Mouse (Mus musculus) heart, embryonic 16.5 days (tissue): ENCODE data around the gene Sel1l3. TPM values are rescaled to one million over a fixed set of nuclear protein-coding genes. Genes with fewer than 3 reads are reported as not detected.

ENCODE experiments used
- ATAC-seq: fragments of 200-750 bp; cut with Nextera tagmentation; replicated peaks from 2 replicates; pipeline ENCODE4 v1.8.0; 2017; ENCODE audit warnings: moderate number of reproducible peaks; ENCODE audit not compliant: insufficient read depth, low FRiP score; ENCODE audit errors: extremely low read depth
- H3K27ac ChIP-seq: fragments of 300-500 bp; sonication (generic); 2 replicates; pipeline ENCODE4 v1.5.1; 2014; ENCODE audit warnings: mild to moderate bottlenecking, low read length, control low read depth, moderate library complexity
- H3K27me3 ChIP-seq: fragments of 300-500 bp; sonication (generic); 2 replicates; pipeline ENCODE4 v1.6.1; 2014; ENCODE audit warnings: low read length, mixed read lengths; ENCODE audit not compliant: control insufficient read depth, insufficient read depth
- H3K36me3 ChIP-seq: fragments of 300-500 bp; sonication (generic); 2 replicates; pipeline ENCODE4 v1.6.1; 2014; ENCODE audit not compliant: control insufficient read depth, insufficient read depth
- H3K4me1 ChIP-seq: fragments of 300-500 bp; sonication (generic); 2 replicates; pipeline ENCODE4 v1.6.1; 2014; ENCODE audit warnings: low read length, mixed read lengths; ENCODE audit not compliant: control insufficient read depth, insufficient read depth
- H3K4me2 ChIP-seq: fragments of 300-500 bp; sonication (generic); 2 replicates; pipeline ENCODE4 v1.6.1; 2014; ENCODE audit warnings: low read depth, mild to moderate bottlenecking, control low read depth, low read length
- H3K4me3 ChIP-seq: fragments of 300-500 bp; sonication (generic); 2 replicates; pipeline ENCODE4 v1.5.1; 2014; ENCODE audit warnings: mild to moderate bottlenecking, control low read depth, low read length
- H3K9ac ChIP-seq: fragments of 300-500 bp; sonication (generic); 2 replicates; pipeline ENCODE4 v1.6.1; 2014; ENCODE audit warnings: low read length, control low read depth
- H3K9me3 ChIP-seq: fragments of 300-500 bp; sonication (generic); replicated peaks from 2 replicates; pipeline ENCODE4 v1.6.1; 2016; ENCODE audit warnings: low read length; ENCODE audit not compliant: control insufficient read depth
- WGBS: fragments of 180-500 bp; shearing (Covaris S2); extraction: QIAGEN DNeasy Blood & Tissue Kit; methylation state at CpG from one replicate; pipeline ENCODE4 v1.1.7; 2014; 5-methylcytosine and 5-hydroxymethylcytosine counted together
- polyA plus RNA-seq: library from polyadenylated mRNA; unstranded; fragments of >200 nt; fragmentation: Nextera tagmentation; extraction: Ambion mirVana; gene quantifications from 2 replicates; pipeline ENCODE4 v1.2.1, GENCODE M21; 2015

The Sel1l3 gene
- polyA plus RNA-seq, 1 experiment from 2014 or later, result 0.91 TPM

DNA sequence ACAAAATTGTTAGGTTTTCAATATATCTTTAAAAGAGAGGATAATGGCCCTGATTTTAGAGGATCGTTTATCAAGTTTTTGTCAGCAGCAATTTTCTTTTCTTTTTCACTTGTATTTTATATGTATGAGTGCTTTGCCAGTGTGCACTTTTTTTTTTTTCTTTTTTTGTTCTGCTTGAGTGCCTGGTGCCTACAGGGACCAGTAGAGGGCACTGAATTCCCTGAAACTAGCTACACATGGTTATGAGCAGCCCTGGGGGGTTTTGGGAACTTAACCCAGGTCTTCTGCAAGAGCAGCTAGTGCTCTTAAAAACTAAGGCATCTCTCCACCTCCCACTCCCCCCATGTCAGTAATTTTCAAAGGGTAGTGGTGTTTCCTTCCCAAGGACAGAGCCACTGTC lies 105.1 kb downstream of the Sel1l3 start:
- ATAC-seq, result no peak

GRCm38 (mm10) chr5:53108026-53108425 lies 105.7 kb downstream of the Sel1l3 start:
- no peaks in the 10 kb centered on the region for H3K27me3 ChIP-seq
- no peak overlapping the region for H3K9ac ChIP-seq
- H3K27ac ChIP-seq, result no peak overlapping the region
- no peaks in the 10 kb centered on the region for H3K4me1 ChIP-seq
- 68% methylated on average over 9 of the region's 9 CpGs for WGBS
- peaks cover 1% of the 10 kb centered on the region for H3K9me3 ChIP-seq
- no peaks in the 10 kb centered on the region for H3K36me3 ChIP-seq
- no peak for ATAC-seq
- H3K4me3 ChIP-seq, result no peak overlapping the region
- H3K4me2 ChIP-seq, result no peak overlapping the region

More for the DNA sequence above, 105.1 kb downstream of the Sel1l3 start:
- Histone ChIP-seq H3K4me3 (no peak overlapping the region), H3K27ac (no peak overlapping the region), H3K4me1 (no peaks in the 10 kb centered on the region), H3K27me3 (no peaks in the 10 kb centered on the region), H3K9me3 (peaks cover 4% of the 10 kb centered on the region), H3K36me3 (no peaks in the 10 kb centered on the region), H3K4me2 (no peak overlapping the region), H3K9ac (no peak overlapping the region)
- 76% methylated on average over 1 of the region's 1 CpGs for WGBS

- ATAC-seq, result no peak
- Histone ChIP-seq H3K4me1 (no peaks in the 10 kb centered on the region), H3K27me3 (no peaks in the 10 kb centered on the region), H3K4me3 (no peak overlapping the region), H3K27ac (no peak overlapping the region), H3K36me3 (no peaks in the 10 kb centered on the region), H3K9me3 (no peaks in the 10 kb centered on the region), H3K9ac (no peak overlapping the region), H3K4me2 (no peak overlapping the region)
- WGBS, result 35% methylated on average over 4 of the region's 4 CpGs
Observed at GRCm38 (mm10) chr5:53106731-53107130, 107.0 kb downstream of the Sel1l3 start.

DNA sequence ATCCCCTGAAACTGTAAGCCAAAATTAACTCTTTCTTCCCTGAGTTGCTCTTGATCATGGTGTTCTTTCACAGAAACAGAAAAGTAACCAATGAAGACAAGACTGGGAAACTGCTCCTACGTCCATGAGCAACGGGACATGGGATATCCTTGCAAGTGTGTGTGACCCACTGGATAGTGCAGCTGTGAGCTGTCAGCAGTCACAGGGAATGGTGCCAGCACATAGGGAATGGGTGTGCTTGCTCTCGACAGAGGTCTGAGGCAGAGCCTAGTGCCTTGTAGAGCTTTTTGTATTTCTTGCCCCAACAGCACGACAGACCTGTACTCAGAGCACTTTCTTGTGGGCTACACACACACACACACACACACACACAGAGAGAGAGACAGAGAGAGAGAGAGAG lies 107.6 kb downstream of the Sel1l3 start:
- Histone ChIP-seq H3K36me3 (no peaks in the 10 kb centered on the region), H3K4me1 (no peaks in the 10 kb centered on the region), H3K4me3 (no peak overlapping the region), H3K27ac (no peak overlapping the region), H3K27me3 (no peaks in the 10 kb centered on the region), H3K9me3 (no peaks in the 10 kb centered on the region), H3K4me2 (no peak overlapping the region), H3K9ac (no peak overlapping the region)
- no peak for ATAC-seq
- WGBS, result 53% methylated on average over 4 of the region's 4 CpGs

DNA sequence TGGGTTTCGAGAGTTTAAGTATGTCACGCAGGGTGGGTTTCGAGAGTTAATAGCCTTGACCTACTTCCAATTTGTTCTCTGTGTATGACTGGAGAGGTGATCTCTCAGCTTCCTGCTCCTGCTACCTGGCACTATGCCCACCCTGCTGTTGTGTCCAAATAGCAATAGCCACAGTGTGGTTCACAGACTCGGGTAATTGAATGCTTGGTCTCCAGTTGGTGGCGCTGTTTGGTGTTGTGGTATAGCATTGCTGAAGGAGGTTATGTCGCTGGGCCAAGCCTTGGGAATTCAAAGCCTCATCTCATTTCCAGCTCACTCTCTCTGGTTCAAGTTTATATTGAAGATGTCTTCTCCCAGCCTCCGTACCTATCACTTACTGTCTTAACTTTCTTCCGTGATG lies 108.0 kb downstream of the Sel1l3 start:
- Histone ChIP-seq H3K4me1 (no peaks in the 10 kb centered on the region), H3K4me3 (no peak overlapping the region), H3K27me3 (no peaks in the 10 kb centered on the region), H3K4me2 (no peak overlapping the region), H3K27ac (no peak overlapping the region), H3K36me3 (no peaks in the 10 kb centered on the region), H3K9ac (no peak overlapping the region), H3K9me3 (no peaks in the 10 kb centered on the region)
- no peak for ATAC-seq
- 70% methylated on average over 8 of the region's 8 CpGs for WGBS

- ATAC-seq, result no peak
- H3K9ac ChIP-seq, result no peak overlapping the region
- WGBS, result 70% methylated on average over 13 of the region's 13 CpGs
Observed at GRCm38 (mm10) chr5:53104177-53104855, 109.4 kb downstream of the Sel1l3 start.

GRCm38 (mm10) chr5:53101848-53102473 lies 111.8 kb downstream of the Sel1l3 start:
- Histone ChIP-seq H3K9me3 (no peaks in the 10 kb centered on the region), H3K4me3 (no peak overlapping the region), H3K9ac (no peak overlapping the region), H3K36me3 (no peaks in the 10 kb centered on the region), H3K4me2 (no peak overlapping the region), H3K4me1 (no peaks in the 10 kb centered on the region), H3K27ac (no peak overlapping the region), H3K27me3 (no peaks in the 10 kb centered on the region)
- 78% methylated on average over 12 of the region's 12 CpGs for WGBS
- ATAC-seq, result no peak

More at GRCm38 (mm10) chr5:53104177-53104855, 109.4 kb downstream of the Sel1l3 start:
- Histone ChIP-seq H3K4me2 (no peak overlapping the region), H3K9me3 (no peaks in the 10 kb centered on the region), H3K27ac (no peak overlapping the region), H3K4me3 (no peak overlapping the region), H3K27me3 (no peaks in the 10 kb centered on the region), H3K36me3 (no peaks in the 10 kb centered on the region), H3K4me1 (no peaks in the 10 kb centered on the region)

- no peaks in the 10 kb centered on the region for H3K9me3 ChIP-seq
- H3K9ac ChIP-seq, result no peak overlapping the region
- H3K36me3 ChIP-seq, result no peaks in the 10 kb centered on the region
- H3K4me1 ChIP-seq, result no peaks in the 10 kb centered on the region
- WGBS, result 63% methylated on average over 3 of the region's 3 CpGs
- H3K4me3 ChIP-seq, result no peak overlapping the region
- no peak for ATAC-seq
- no peaks in the 10 kb centered on the region for H3K27me3 ChIP-seq
- H3K27ac ChIP-seq, result no peak overlapping the region
- no peak overlapping the region for H3K4me2 ChIP-seq
Observed at GRCm38 (mm10) chr5:53091331-53091730, 122.4 kb downstream of the Sel1l3 start.

DNA sequence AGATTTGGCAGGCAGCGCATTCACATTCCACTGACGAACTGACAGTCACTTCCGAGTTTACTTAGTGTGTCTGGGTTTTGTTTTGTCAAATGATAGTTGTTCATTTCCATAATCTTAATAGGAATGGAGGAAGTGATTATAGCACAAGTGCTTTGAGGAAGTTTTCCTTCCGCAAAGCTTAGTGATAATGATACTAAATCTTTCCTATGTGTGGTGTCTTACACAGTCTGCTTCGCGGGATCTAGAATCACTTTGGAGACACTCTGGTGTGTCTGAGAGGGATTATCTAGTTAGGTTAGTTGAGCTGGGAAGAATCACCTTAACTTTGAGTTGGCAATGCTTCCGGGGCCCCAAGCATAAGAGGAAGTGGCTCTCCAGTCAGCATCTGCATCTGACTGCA lies 126.3 kb downstream of the Sel1l3 start:
- H3K4me1 ChIP-seq, result no peaks in the 10 kb centered on the region
- no peaks in the 10 kb centered on the region for H3K9me3 ChIP-seq
- no peak overlapping the region for H3K4me2 ChIP-seq
- no peak overlapping the region for H3K4me3 ChIP-seq
- H3K9ac ChIP-seq, result no peak overlapping the region
- no peak overlapping the region for H3K27ac ChIP-seq
- ATAC-seq, result no peak
- WGBS, result 78% methylated on average over 7 of the region's 7 CpGs
- no peaks in the 10 kb centered on the region for H3K36me3 ChIP-seq
- no peaks in the 10 kb centered on the region for H3K27me3 ChIP-seq
